Mouse (Mus musculus): ENCODE measurements around the gene Zg16.

Gene Zg16

GRCm38 (mm10) chr7:127021563-127022527 lies 65.3 kb downstream of the Zg16 start:
- DNase-seq (ENCODE audit: low spot score in 2 of 2): no peak

- peak; percentile 67 to 70 for DNase-seq (ENCODE audit: low spot score in 2 of 2)
Measured at GRCm38 (mm10) chr7:127020901-127021562, 66.1 kb downstream of the Zg16 start, which contains the start of the genes Gm42742 and Prrt2. Gm42742 (minus strand) TSS chr7:127021097. Prrt2 (minus strand) TSS chr7:127021211.

GRCm38 (mm10) chr7:127020491-127020890 lies 66.6 kb downstream of the Zg16 start:
- DNase-seq (ENCODE audit: low spot score in 2 of 2): no peak

GRCm38 (mm10) chr7:127020031-127020430 lies 67.1 kb downstream of the Zg16 start:
- peak in 1 of 2 experiments; percentile 34 for DNase-seq (ENCODE audit: low spot score in 2 of 2)

DNA sequence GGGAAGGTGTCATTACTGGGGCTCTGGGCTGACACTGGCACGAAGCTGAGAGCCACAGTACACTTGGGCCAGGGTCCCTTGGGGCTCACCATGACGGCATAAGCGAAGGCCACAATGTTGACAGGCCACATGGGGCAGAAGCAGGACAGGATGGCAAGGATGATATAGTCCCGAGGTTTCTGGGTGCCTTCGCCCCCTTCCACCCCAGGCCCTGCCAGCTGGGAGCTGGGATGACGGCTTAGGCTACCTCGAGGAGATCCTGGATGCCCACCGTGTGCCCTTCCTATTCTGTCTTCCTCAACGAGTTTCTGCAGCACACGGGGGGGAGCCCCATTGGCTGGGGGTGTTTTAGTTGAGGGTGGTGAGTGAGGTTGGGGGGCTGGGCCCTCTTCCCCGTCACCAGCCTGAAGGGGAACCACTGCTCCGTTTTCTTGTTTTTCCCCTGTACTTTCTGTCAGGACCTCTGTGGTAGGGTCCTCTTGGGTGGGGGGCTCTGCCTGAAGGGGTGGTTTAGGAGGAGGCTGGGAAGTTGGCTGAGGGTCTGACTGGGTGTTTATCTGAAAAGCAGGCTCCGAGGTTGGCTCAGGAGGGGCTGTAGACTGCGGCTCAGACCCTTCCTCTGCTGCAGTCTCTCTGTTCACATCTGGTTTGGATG lies 67.7 kb downstream of the Zg16 start:
- DNase-seq (ENCODE audit: low spot score in 2 of 2): peak in 1 of 2 experiments; percentile 13

DNA sequence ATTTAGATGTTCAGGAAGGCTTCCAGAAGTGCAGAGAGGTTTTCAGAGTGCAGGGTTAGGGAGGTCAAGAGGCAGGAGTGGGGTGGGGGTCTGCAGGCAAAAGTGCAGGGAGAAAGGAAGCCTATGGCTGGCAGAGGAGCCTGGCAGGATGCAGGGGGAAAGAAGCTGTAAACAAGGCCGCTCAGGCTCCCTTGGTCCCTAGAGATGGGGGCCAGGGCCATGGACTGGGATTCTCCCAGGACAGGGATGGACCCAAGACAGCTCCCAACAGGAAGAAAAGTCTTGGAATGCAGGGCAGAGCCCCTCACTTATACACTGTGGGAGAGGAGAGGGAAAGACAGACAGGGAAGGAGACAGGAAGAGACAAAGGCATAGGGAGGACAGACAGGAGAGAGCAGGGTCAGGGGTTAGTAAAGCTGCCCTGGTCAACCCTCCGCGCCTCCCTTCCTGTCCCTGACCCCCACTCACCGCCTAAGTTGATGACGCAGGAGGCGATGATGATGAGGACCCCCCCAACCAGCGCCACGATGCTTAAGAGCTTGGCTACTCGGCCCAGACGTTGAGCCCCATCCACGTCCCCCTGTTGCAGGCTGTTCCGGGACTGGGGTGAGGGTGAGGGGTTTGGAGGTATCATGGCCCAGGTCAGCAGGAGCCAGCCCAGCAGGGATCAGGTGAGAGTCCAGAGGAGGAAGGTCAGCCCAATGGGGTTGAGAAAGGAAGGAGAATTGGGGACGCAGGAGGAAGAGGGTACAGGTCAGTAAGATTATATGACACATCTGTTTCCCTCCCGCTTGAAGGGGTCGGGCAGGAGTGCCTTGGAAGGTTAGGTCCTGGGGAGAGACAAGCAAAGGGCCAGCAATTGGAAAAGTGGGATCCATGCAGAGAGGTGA lies 68.5 kb downstream of the Zg16 start:
- peak in 1 of 2 experiments; percentile 13 for DNase-seq (ENCODE audit: low spot score in 2 of 2)

- peak in 1 of 2 experiments; percentile 9 for DNase-seq (ENCODE audit: low spot score in 2 of 2)
Measured at GRCm38 (mm10) chr7:127017950-127018345, 69.2 kb downstream of the Zg16 start.

DNA sequence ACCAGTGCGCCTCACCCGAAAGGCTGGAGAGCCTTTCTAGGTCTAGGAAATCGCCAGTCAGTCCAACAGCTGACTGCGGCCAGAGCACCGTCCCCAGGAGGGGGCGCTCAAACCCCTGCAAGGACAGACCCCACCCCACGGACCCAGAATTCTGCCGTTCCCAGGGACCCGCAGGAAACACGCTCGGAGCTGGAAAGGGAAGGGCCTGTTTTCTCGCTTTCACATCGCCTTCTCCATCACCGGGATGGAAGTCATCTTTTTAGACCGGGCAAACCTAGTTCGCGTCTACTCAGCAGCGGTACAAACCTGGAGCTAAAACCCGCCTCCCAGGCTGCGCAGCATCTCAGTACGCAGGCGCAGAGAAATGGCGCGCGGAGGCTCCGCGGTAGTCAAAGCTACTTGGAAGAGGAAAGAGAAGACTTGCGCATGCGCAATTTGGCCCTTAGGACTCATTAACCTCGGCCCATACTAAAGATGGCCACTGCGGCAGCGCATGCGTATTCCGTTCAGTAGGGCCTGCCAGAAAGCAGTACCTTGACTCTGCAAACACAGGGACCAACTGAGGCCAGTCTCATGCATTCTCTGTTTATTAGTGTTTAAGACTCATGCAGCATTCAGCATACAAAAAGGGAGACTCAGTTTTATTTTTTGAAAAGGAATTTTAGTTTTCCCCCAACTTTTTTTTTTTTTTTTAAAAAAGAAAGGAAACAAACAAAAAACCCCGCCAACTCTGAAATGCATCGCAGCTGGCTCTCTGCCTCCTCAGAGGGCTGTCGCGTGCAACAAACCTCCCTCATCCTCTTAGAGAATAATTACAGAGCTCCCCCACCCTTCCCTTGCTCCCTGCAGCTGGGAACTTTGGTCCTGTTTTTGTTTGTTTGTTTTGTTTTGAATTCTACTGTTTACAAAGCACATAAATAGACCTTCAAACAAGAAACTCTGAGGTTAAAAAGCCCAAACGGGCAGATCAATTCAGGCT lies 69.9 kb downstream of the Zg16 start, which contains the start of gene Pagr1a:
Gene Pagr1a, minus strand, starts transcription at position 382 of the 979 bp plus-strand sequence.
- DNase-seq (ENCODE audit: low spot score in 2 of 2): peak; percentile 94 to 96

- peak in 1 of 2 experiments; percentile 45 for DNase-seq (ENCODE audit: low spot score in 2 of 2)
Measured at GRCm38 (mm10) chr7:127016486-127016938, 70.6 kb downstream of the Zg16 start.

- DNase-seq (ENCODE audit: low spot score in 2 of 2): no peak
Measured at GRCm38 (mm10) chr7:127016481-127016485, 70.8 kb downstream of the Zg16 start, which contains the start of gene Pagr1b. Pagr1b (minus strand) TSS chr7:127016484.

DNA sequence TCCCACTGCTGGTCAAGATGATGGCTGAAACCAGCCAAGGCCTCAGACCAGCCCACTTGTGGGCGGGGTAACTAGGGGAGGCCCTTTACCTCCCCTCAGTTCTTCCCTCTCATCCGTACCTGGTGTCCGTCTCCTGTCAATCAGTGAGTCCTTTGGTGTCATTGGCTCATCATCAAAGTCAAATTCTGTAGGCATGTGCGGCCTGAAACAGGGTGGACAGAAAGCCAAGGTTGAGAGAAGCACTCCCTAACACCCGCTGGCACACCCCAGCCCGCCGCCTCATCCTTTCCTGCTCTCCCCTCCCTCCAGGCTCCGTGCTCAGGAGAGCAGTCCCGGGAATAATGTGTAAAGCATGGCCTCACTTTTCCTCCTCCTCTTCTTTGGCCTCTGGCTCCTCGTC lies 71.0 kb downstream of the Zg16 start:
- no peak for DNase-seq (ENCODE audit: low spot score in 2 of 2)

- DNase-seq (ENCODE audit: low spot score in 2 of 2): no peak
Measured at GRCm38 (mm10) chr7:127014993-127015392, 72.1 kb downstream of the Zg16 start.

DNA sequence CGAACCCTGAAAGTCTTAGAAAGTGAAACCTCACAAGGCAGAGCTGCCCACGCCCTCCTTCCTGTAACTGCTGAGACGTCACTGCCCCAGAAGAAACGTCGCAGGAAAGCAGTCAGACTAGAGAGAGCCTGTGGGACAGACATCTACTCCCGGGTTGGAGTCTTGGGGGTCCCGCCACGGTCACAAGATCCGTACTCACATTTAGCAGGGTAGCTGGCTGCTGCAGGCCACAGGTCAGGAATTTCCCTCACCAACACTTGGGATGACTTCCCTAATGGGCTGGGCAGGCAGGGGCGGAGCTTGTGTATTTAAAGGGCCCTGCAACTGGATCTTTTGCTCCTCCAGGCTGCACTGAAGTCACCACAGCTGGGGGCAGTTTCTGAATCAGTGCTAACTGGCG lies 72.8 kb downstream of the Zg16 start, which contains the start of gene Mvp:
Gene Mvp, minus strand, starts transcription at position 302 of the 400 bp plus-strand sequence.
- DNase-seq (ENCODE audit: low spot score in 2 of 2): peak in 1 of 2 experiments; percentile 34

DNA sequence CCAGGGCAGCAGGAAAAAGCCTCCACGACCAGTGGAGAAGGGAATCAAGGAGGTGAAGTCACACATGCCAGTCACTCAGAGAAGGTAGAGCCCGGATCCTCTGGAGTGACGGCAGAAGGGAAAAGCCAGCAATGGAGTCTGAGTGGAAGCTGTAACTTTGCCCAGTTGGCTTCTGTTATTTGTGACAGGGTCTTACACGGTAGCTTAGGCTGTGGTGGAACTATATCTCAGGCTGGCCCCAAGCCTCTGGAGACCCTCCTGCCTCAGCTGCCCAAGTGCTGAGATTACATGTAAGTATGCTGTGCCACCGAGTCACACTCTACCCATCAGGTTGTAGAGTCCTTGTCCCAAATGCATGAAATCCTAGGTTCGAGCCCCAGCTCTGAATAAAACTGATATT lies 73.7 kb downstream of the Zg16 start:
- DNase-seq (ENCODE audit: low spot score in 2 of 2): no peak

- no peak for DNase-seq (ENCODE audit: low spot score in 2 of 2)
Measured at GRCm38 (mm10) chr7:127012845-127013244, 74.3 kb downstream of the Zg16 start.

DNA sequence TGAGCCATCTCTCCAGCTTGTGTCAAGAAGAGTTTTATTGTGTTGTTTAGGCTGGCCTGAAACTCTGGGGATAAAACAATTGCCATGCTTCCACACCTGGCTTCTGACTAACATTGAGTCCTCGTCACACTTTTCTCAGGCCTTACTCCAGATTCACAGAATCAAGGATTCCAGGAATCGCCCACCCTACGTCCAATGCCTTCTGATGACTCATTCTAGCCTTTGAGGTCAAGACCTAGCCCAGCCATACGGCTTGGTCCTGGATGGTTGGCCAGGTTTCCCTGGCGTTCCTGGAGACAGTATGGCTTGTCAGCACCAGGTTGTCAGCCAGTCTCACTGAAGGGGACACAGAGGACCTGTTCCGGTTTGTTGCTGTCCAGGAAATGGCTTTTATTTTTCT lies 74.8 kb downstream of the Zg16 start:
- no peak for DNase-seq (ENCODE audit: low spot score in 2 of 2)

DNA sequence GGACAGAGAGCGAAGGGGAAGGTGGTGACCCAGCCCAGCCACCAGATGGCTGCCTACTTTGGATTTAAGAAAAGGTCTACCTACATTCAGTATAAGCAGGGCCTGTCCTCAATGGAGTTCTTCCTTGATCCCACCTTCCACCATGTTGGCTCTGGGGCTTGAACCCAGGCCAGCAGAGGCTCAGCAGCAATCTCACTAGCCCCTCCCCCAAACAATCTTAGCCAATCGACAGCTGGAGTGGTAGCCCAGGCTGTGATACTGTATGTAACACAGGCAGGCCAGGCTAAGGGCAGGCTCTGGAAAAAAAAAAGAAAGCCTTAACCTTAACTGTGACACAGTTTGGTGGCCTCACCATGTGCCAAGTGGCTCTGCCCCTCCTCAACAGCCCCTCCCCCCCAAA lies 75.4 kb downstream of the Zg16 start:
- no peak for DNase-seq (ENCODE audit: low spot score in 2 of 2)

- DNase-seq (ENCODE audit: low spot score in 2 of 2): no peak
Measured at GRCm38 (mm10) chr7:127011051-127011450, 76.1 kb downstream of the Zg16 start.

- DNase-seq (ENCODE audit: low spot score in 2 of 2): no peak
Measured at GRCm38 (mm10) chr7:127009307-127010085, 77.6 kb downstream of the Zg16 start.

Data from frontal cortex, postnatal 10 days (tissue).